In the genomic region with DNA sequence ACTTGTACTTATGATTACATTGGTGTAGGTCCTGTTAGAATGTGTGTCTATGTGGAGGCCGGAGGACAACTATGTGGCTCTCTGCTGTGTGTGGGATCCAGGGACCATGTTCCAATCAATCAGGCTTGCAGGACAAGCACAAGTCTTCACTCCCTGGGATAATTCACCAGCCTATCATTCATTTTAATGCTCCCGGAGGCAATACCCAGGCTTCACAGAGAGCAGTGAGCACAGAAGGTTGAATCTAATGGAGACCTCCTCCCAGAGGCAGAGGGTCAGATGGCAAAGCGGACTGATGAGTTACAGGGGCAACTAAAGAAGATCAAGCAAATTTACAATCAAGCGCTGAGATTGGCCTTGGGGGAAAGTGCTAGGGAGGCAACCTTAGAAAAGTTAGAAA, we compare ENCODE assay signal across 14 mouse cellular contexts. TPM values are rescaled to one million over a fixed set of nuclear protein-coding genes. Genes with fewer than 3 reads are reported as not detected.
DNase-seq lines count a peak whose midpoint lies in the region; ATAC-seq and TF ChIP-seq lines count a peak whose summit lies in the region.
"Had no signal": no experiment of that assay in that cellular context is flagged by ENCODE, and none has a peak within 500 bp of the region (broad histone marks: within the 10 kb centered on the region; RNA-seq: fewer than 3 reads in every experiment).

No protein-coding gene starts in this region.

- H3K4me3 ChIP-seq in heart, adult 2 months: peak overlapping the region; percentile 69
- H3K4me3 ChIP-seq in kidney, embryonic 16.5 days (ENCODE audit: low read length): peak overlapping the region; percentile 50
- peak overlapping the region; percentile 55; the same call in 1 of the 2 replicates for H3K4me3 ChIP-seq in embryonic facial prominence, embryonic 10.5 days
- H3K4me3 ChIP-seq in limb, embryonic 10.5 days: no peak overlapping the region
- H3K4me3 ChIP-seq: forebrain, embryonic 15.5 days had no signal

- DNase-seq in heart, adult 2 months: no peak
- DNase-seq in heart, postnatal 10 days: no peak
- DNase-seq in kidney, postnatal 36 days: no peak
- DNase-seq in embryonic facial prominence, embryonic 10.5 days (ENCODE audit: low spot score): no peak
- DNase-seq in limb, embryonic 10.5 days (ENCODE audit: low spot score): no peak
- DNase-seq in ovary, postnatal 14 days (ENCODE audit: low spot score): no peak
- DNase-seq in urinary bladder, postnatal 14 days (ENCODE audit: low spot score): no peak
- DNase-seq: layer of hippocampus, adult 9-11 months; thymus, postnatal 4 days had no signal

- TF ChIP-seq EP300 in heart, adult 2 months (IDR thresholded peaks at IDR 0.05; ENCODE audit: insufficient read depth, low read depth, low read length): no peak

- no peaks in the 10 kb centered on the region for H3K79me2 ChIP-seq in heart, adult 2 months (replicated peaks; ENCODE audit: control insufficient read depth, insufficient read depth, low read length)

- no peak for TF ChIP-seq POLR2A in heart, adult 2 months (IDR thresholded peaks at IDR 0.05; ENCODE audit: insufficient read depth, low read depth, low read length)

- 55% methylated on average over 4 of the region's 4 CpGs for WGBS in heart, adult 2 months
- WGBS in kidney, embryonic 16.5 days: 33% methylated on average over 4 of the region's 4 CpGs
- WGBS in embryonic facial prominence, embryonic 10.5 days: 57% methylated on average over 4 of the region's 4 CpGs
- 42% methylated on average over 4 of the region's 4 CpGs for WGBS in limb, embryonic 10.5 days

- no peak for TF ChIP-seq CTCF in heart, adult 2 months (IDR thresholded peaks at IDR 0.05)

- intact Hi-C loops in heart, adult 2 months (cut with DNase I): no loop called here
- intact Hi-C loops in heart, postnatal 10 days (cut with DNase I): loop anchor here (2.0 kb wide), 1 partner anchor 15 kb away; no protein-coding TSS in a partner anchor

- H3K27ac ChIP-seq in heart, adult 2 months: peak overlapping the region; percentile 87
- H3K27ac ChIP-seq in kidney, embryonic 16.5 days (ENCODE audit: low read length): peak overlapping the region; percentile 81; the same call in 1 of the 2 replicates
- H3K27ac ChIP-seq in embryonic facial prominence, embryonic 10.5 days (replicated peaks): 0 out of 2 replicates have a peak overlapping the region, but pooled peaks have one; percentile 82
- peak overlapping the region; percentile 82 for H3K27ac ChIP-seq in limb, embryonic 10.5 days
- H3K27ac ChIP-seq: forebrain, embryonic 15.5 days; liver, embryonic 14.5 days had no signal

- peak overlapping the region; percentile 19 for H3K9ac ChIP-seq in heart, adult 2 months (ENCODE audit: low read depth, low read length)
- H3K9ac ChIP-seq in kidney, embryonic 16.5 days (replicated peaks; ENCODE audit: low read length): 0 out of 2 replicates have a peak overlapping the region, but pooled peaks have one; percentile 17
- H3K9ac ChIP-seq: forebrain, embryonic 15.5 days; liver, embryonic 14.5 days had no signal

- no peaks in the 10 kb centered on the region for H3K36me3 ChIP-seq in heart, adult 2 months (ENCODE audit: control insufficient read depth, insufficient read depth, low read length)
- H3K36me3 ChIP-seq in kidney, embryonic 16.5 days (ENCODE audit: insufficient read depth, low read length): no peaks in the 10 kb centered on the region
- H3K36me3 ChIP-seq in embryonic facial prominence, embryonic 10.5 days (replicated peaks): no peaks in the 10 kb centered on the region; the same call in 1 of the 2 replicates
- no peaks in the 10 kb centered on the region for H3K36me3 ChIP-seq in limb, embryonic 10.5 days
- H3K36me3 ChIP-seq: forebrain, embryonic 15.5 days had no signal

- no peaks in the 10 kb centered on the region for H3K27me3 ChIP-seq in heart, adult 2 months (ENCODE audit: control insufficient read depth, insufficient read depth, low read length)
- H3K27me3 ChIP-seq in kidney, embryonic 16.5 days (ENCODE audit: insufficient read depth, low read length): no peaks in the 10 kb centered on the region
- H3K27me3 ChIP-seq in embryonic facial prominence, embryonic 10.5 days (replicated peaks; ENCODE audit: low read depth, poor library complexity, severe bottlenecking): no peaks in the 10 kb centered on the region
- no peaks in the 10 kb centered on the region for H3K27me3 ChIP-seq in limb, embryonic 10.5 days (ENCODE audit: low read depth, poor library complexity, severe bottlenecking)
- H3K27me3 ChIP-seq: forebrain, embryonic 15.5 days had no signal

- H3K4me2 ChIP-seq in kidney, embryonic 16.5 days (replicated peaks; ENCODE audit: low read depth, low read length): peak overlapping the region; percentile 58
- H3K4me2 ChIP-seq: forebrain, embryonic 15.5 days had no signal

- peaks cover 14% of the 10 kb centered on the region for H3K4me1 ChIP-seq in heart, adult 2 months (ENCODE audit: control insufficient read depth, insufficient read depth, low read length)
- H3K4me1 ChIP-seq in kidney, embryonic 16.5 days (ENCODE audit: insufficient read depth, low read length): peaks cover 37% of the 10 kb centered on the region
- peaks cover 78% of the 10 kb centered on the region for H3K4me1 ChIP-seq in embryonic facial prominence, embryonic 10.5 days
- peaks cover 63% of the 10 kb centered on the region for H3K4me1 ChIP-seq in limb, embryonic 10.5 days

- ATAC-seq in kidney, embryonic 16.5 days (ENCODE audit: low FRiP score, low TSS enrichment): no peak
- ATAC-seq: forebrain, embryonic 15.5 days had no signal

- H3K9me3 ChIP-seq in kidney, embryonic 16.5 days (ENCODE audit: low read length): no peaks in the 10 kb centered on the region
- no peaks in the 10 kb centered on the region for H3K9me3 ChIP-seq in embryonic facial prominence, embryonic 10.5 days
- no peaks in the 10 kb centered on the region for H3K9me3 ChIP-seq in limb, embryonic 10.5 days (replicated peaks)
- H3K9me3 ChIP-seq: forebrain, embryonic 15.5 days had no signal

RNA-seq across cellular contexts. Expression of a gene that starts 8.7 kb away (rescaled TPM):
- 10 to 100 TPM; 27.1 to 28.9 TPM for total RNA-seq in heart, adult 2 months (2021)
- polyA plus RNA-seq in heart, adult 2 months (2012; rRNA removed): 38.7 and 52.8 TPM in 2 replicates
- 10 to 100 TPM; 45.3 to 47.1 TPM for total RNA-seq in heart, postnatal 10 days (2021)
- polyA plus RNA-seq in kidney, embryonic 16.5 days (2015; fragmentation: Nextera tagmentation; extraction: Ambion mirVana): 41.5 and 44.2 TPM in 2 replicates
- 27.1 and 27.5 TPM in 2 replicates for polyA plus RNA-seq in embryonic facial prominence, embryonic 10.5 days (2016; fragmentation: Nextera tagmentation; extraction: Ambion mirVana)
- 16.2 and 20.9 TPM in 2 replicates for polyA plus RNA-seq in limb, embryonic 10.5 days (2016; fragmentation: Nextera tagmentation; extraction: Ambion mirVana)

RNA-seq across cellular contexts. Expression of a gene that starts 11.3 kb away (rescaled TPM):
- not detected for total RNA-seq in heart, adult 2 months (2021)
- polyA plus RNA-seq in heart, adult 2 months (2012; rRNA removed): not detected in 2 replicates
- not detected for total RNA-seq in heart, postnatal 10 days (2021)
- 0.16 TPM in 1 of 2 replicates, not detected in the other for polyA plus RNA-seq in kidney, embryonic 16.5 days (2015; fragmentation: Nextera tagmentation; extraction: Ambion mirVana)
- 0.52 and 0.57 TPM in 2 replicates for polyA plus RNA-seq in embryonic facial prominence, embryonic 10.5 days (2016; fragmentation: Nextera tagmentation; extraction: Ambion mirVana)
- 0.14 TPM in 1 of 2 replicates, not detected in the other for polyA plus RNA-seq in limb, embryonic 10.5 days (2016; fragmentation: Nextera tagmentation; extraction: Ambion mirVana)
- total RNA-seq: granulocyte monocyte progenitor cell, adult 5-6 weeks; MEL had no signal

RNA-seq across cellular contexts. Expression of a gene that starts 16.7 kb away (rescaled TPM):
- 10 to 100 TPM; 21.0 to 25.3 TPM for total RNA-seq in heart, adult 2 months (2021)
- 42.3 and 49.3 TPM in 2 replicates for polyA plus RNA-seq in heart, adult 2 months (2012; rRNA removed)
- total RNA-seq in heart, postnatal 10 days (2021): 10 to 100 TPM; 35.4 to 37.6 TPM
- 113 and 115 TPM in 2 replicates for polyA plus RNA-seq in kidney, embryonic 16.5 days (2015; fragmentation: Nextera tagmentation; extraction: Ambion mirVana)
- 130 and 135 TPM in 2 replicates for polyA plus RNA-seq in embryonic facial prominence, embryonic 10.5 days (2016; fragmentation: Nextera tagmentation; extraction: Ambion mirVana)
- polyA plus RNA-seq in limb, embryonic 10.5 days (2016; fragmentation: Nextera tagmentation; extraction: Ambion mirVana): 156 and 160 TPM in 2 replicates

RNA-seq across cellular contexts. Expression of a gene that starts 25.6 kb away (rescaled TPM):
- 1 to 10 TPM; 4.6 to 5.7 TPM for total RNA-seq in heart, adult 2 months (2021)
- 17.8 and 18.0 TPM in 2 replicates for polyA plus RNA-seq in heart, adult 2 months (2012; rRNA removed)
- total RNA-seq in heart, postnatal 10 days (2021): 10 to 100 TPM in 1 of 2 experiments, 1 to 10 TPM in 1; 9.9 to 11.7 TPM
- polyA plus RNA-seq in kidney, embryonic 16.5 days (2015; fragmentation: Nextera tagmentation; extraction: Ambion mirVana): 42.3 and 45.1 TPM in 2 replicates
- polyA plus RNA-seq in embryonic facial prominence, embryonic 10.5 days (2016; fragmentation: Nextera tagmentation; extraction: Ambion mirVana): 33.5 and 35.5 TPM in 2 replicates
- 31.6 and 35.4 TPM in 2 replicates for polyA plus RNA-seq in limb, embryonic 10.5 days (2016; fragmentation: Nextera tagmentation; extraction: Ambion mirVana)

RNA-seq across cellular contexts. Expression of a gene that starts 27.5 kb away (rescaled TPM):
- 1 to 10 TPM; 8.2 to 9.4 TPM for total RNA-seq in heart, adult 2 months (2021)
- polyA plus RNA-seq in heart, adult 2 months (2012; rRNA removed): 19.4 and 22.2 TPM in 2 replicates
- 10 to 100 TPM; 14.4 to 16.4 TPM for total RNA-seq in heart, postnatal 10 days (2021)
- 79.3 and 82.9 TPM in 2 replicates for polyA plus RNA-seq in kidney, embryonic 16.5 days (2015; fragmentation: Nextera tagmentation; extraction: Ambion mirVana)
- polyA plus RNA-seq in embryonic facial prominence, embryonic 10.5 days (2016; fragmentation: Nextera tagmentation; extraction: Ambion mirVana): 48.9 and 53.5 TPM in 2 replicates
- polyA plus RNA-seq in limb, embryonic 10.5 days (2016; fragmentation: Nextera tagmentation; extraction: Ambion mirVana): 52.9 and 61.1 TPM in 2 replicates
